Mouse (Mus musculus) bone marrow, adult 2 months (tissue): ENCODE data around the gene 4430402I18Rik.

Source experiments
- CTCF ChIP-seq: fragments of 200-500 bp; IDR thresholded peaks from 2 replicates; pipeline ENCODE4 v1.5.1; 2011; ENCODE audit warnings: low read length, control low read depth; ENCODE audit not compliant: control insufficient read depth, insufficient read depth
- POLR2A ChIP-seq: fragments of 200-500 bp; IDR thresholded peaks from 2 replicates; pipeline ENCODE4 v1.6.1; 2011; ENCODE audit warnings: low read depth, mild to moderate bottlenecking, control low read depth, low read length, borderline replicate concordance; ENCODE audit not compliant: control insufficient read depth

GRCm38 (mm10) chr19:28994870-28995269 lies 27.3 kb upstream of the 4430402I18Rik start:
- TF ChIP-seq CTCF (no peak), POLR2A (no peak)
